Mouse (Mus musculus): Measurements from ENCODE around the gene Setd4.

Setd4 gene

GRCm38 (mm10) chr16:93592711-93593110, 11.2 kb downstream of the Setd4 start:
- no peak for DNase-seq (ENCODE audit: extremely low spot score)

GRCm38 (mm10) chr16:93591450-93592430, 12.1 kb downstream of the Setd4 start:
- no peak for DNase-seq (ENCODE audit: extremely low spot score)

- no peak for DNase-seq (ENCODE audit: extremely low spot score)
These were observed 12.9 kb downstream of the Setd4 start for GRCm38 (mm10) chr16:93590915-93591314.

- no peak for DNase-seq (ENCODE audit: extremely low spot score)
These were observed 15.6 kb downstream of the Setd4 start for GRCm38 (mm10) chr16:93588281-93588680.

- no peak for DNase-seq (ENCODE audit: extremely low spot score)
These were observed 17.5 kb downstream of the Setd4 start for GRCm38 (mm10) chr16:93586382-93586781.

GRCm38 (mm10) chr16:93585703-93586205, 18.1 kb downstream of the Setd4 start:
- DNase-seq (ENCODE audit: extremely low spot score) = no peak

- no peak for DNase-seq (ENCODE audit: extremely low spot score)
These were observed 18.7 kb downstream of the Setd4 start for GRCm38 (mm10) chr16:93584976-93585702.

GRCm38 (mm10) chr16:93581125-93581524, 22.7 kb downstream of the Setd4 start:
- no peak for DNase-seq (ENCODE audit: extremely low spot score)

- DNase-seq (ENCODE audit: extremely low spot score) = no peak
These were observed 25.4 kb downstream of the Setd4 start for GRCm38 (mm10) chr16:93578346-93579005.

- peak; percentile 79 for DNase-seq (ENCODE audit: extremely low spot score)
These were observed 27.3 kb downstream of the Setd4 start for GRCm38 (mm10) chr16:93576412-93577082.

GRCm38 (mm10) chr16:93575574-93575973, 28.3 kb downstream of the Setd4 start:
- no peak for DNase-seq (ENCODE audit: extremely low spot score)

- no peak for DNase-seq (ENCODE audit: extremely low spot score)
These were observed 29.2 kb downstream of the Setd4 start for GRCm38 (mm10) chr16:93574521-93575191.

- DNase-seq (ENCODE audit: extremely low spot score) = no peak
These were observed 30.4 kb downstream of the Setd4 start for GRCm38 (mm10) chr16:93573434-93573833.

- DNase-seq (ENCODE audit: extremely low spot score) = no peak
These were observed 31.5 kb downstream of the Setd4 start for GRCm38 (mm10) chr16:93572383-93572782.

GRCm38 (mm10) chr16:93558499-93558898, 45.4 kb downstream of the Setd4 start:
- DNase-seq (ENCODE audit: extremely low spot score) = peak; percentile 25

- DNase-seq (ENCODE audit: extremely low spot score) = no peak
These were observed 46.2 kb downstream of the Setd4 start for GRCm38 (mm10) chr16:93557646-93558045.

- no peak for DNase-seq (ENCODE audit: extremely low spot score)
These were observed 51.0 kb downstream of the Setd4 start for GRCm38 (mm10) chr16:93552686-93553513.

GRCm38 (mm10) chr16:93549287-93549686, 54.6 kb downstream of the Setd4 start:
- DNase-seq (ENCODE audit: extremely low spot score) = no peak

- DNase-seq (ENCODE audit: extremely low spot score) = no peak
These were observed 55.8 kb downstream of the Setd4 start for GRCm38 (mm10) chr16:93548045-93548444.

- DNase-seq (ENCODE audit: extremely low spot score) = no peak
These were observed 56.7 kb downstream of the Setd4 start for GRCm38 (mm10) chr16:93547122-93547521.

All from embryo, embryonic 9.5 days (tissue).